Mouse (Mus musculus) stomach, embryonic 16.5 days (tissue): ENCODE data around the gene Zswim1. TPM values are rescaled to one million over a fixed set of nuclear protein-coding genes. Genes with fewer than 3 reads are reported as not detected.

Source experiments
- ATAC-seq: fragments of 200-750 bp; cut with Nextera tagmentation; 2 replicates; pipeline ENCODE4 v1.8.0; 2017; ENCODE audit warnings: moderate number of reproducible peaks, moderate TSS enrichment; ENCODE audit not compliant: insufficient read depth, low FRiP score
- H3K27ac ChIP-seq: fragments of 300-500 bp; sonication (generic); 2 replicates; pipeline ENCODE4 v1.5.1; 2014; ENCODE audit warnings: low read length
- H3K27me3 ChIP-seq: fragments of 300-500 bp; sonication (generic); 2 replicates; pipeline ENCODE4 v1.6.1; 2014; ENCODE audit warnings: low read length, control low read depth, mixed read lengths; ENCODE audit not compliant: control insufficient read depth, insufficient read depth
- H3K36me3 ChIP-seq: fragments of 300-500 bp; sonication (generic); 2 replicates; pipeline ENCODE4 v1.6.1; 2014; ENCODE audit warnings: low read length; ENCODE audit not compliant: control insufficient read depth, insufficient read depth
- H3K4me1 ChIP-seq: fragments of 300-500 bp; sonication (generic); 2 replicates; pipeline ENCODE4 v1.6.1; 2014; ENCODE audit warnings: low read length, control low read depth, mixed read lengths; ENCODE audit not compliant: control insufficient read depth, insufficient read depth
- H3K4me2 ChIP-seq: fragments of 300-500 bp; sonication (generic); 2 replicates; pipeline ENCODE4 v1.6.1; 2014; ENCODE audit warnings: low read depth, low read length, mixed read lengths
- H3K4me3 ChIP-seq: fragments of 300-500 bp; sonication (generic); replicated peaks from 2 replicates; pipeline ENCODE4 v1.5.1; 2014; ENCODE audit warnings: mild to moderate bottlenecking, low read length
- H3K9ac ChIP-seq: fragments of 300-500 bp; sonication (generic); 2 replicates; pipeline ENCODE4 v1.6.1; 2014; ENCODE audit warnings: low read length
- H3K9me3 ChIP-seq: fragments of 300-500 bp; sonication (generic); replicated peaks from 2 replicates; pipeline ENCODE4 v1.6.1; 2016; ENCODE audit warnings: low read length, control low read depth; ENCODE audit not compliant: control insufficient read depth
- WGBS: fragments of 180-500 bp; shearing (Covaris S2); extraction: QIAGEN DNeasy Blood & Tissue Kit; methylation state at CpG from one replicate; pipeline ENCODE4 v1.1.7; 2014; 5-methylcytosine and 5-hydroxymethylcytosine counted together
- polyA plus RNA-seq: library from polyadenylated mRNA; unstranded; fragments of >200 nt; fragmentation: Nextera tagmentation; extraction: Ambion mirVana; gene quantifications from 2 replicates; pipeline ENCODE4 v1.2.1, GENCODE M21; 2015

Zswim1 gene
- polyA plus RNA-seq, 1 experiment from 2014 or later: 16.5 TPM

DNA sequence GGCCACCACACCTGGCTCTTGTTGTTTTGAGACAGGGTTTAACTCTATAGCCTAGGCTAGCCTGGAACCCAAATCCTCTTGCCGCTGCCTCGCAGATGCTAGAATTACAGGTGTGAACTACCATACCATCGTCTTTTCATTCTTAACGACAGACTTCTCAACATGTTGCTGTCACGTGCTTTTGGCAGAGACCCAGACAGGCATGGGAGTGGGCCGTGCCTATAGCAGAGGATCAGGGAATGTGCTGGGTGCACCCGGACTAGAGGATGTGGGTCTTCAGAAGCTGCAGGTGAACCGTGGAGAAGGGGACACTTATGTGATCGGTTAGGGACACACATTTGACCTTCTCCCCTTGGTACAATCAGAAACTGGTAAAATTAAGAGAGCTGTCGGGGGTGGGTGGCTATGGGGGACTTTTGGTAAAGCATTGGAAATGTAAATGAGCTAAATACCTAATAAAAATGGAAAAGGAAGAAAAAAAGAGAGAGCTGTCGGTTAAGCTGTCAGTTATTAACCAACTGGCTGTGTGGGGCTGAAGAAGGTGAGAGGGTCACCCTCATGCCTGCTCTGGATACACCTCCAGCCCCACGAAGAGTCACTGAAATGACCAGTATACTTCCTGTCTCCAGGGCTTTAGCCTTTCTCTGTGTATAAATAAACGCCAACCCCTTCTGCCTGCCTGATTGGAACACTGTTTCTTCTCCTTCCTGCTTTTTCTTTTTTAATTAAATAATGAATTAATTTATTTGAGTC, 22.1 kb upstream of the Zswim1 start:
- WGBS: 90% methylated on average over 13 of the region's 13 CpGs
- Histone ChIP-seq H3K4me1 (peaks cover 9% of the 10 kb centered on the region), H3K27ac (no peak overlapping the region), H3K4me2 (no peak overlapping the region), H3K9me3 (no peaks in the 10 kb centered on the region), H3K27me3 (no peaks in the 10 kb centered on the region), H3K36me3 (0 out of 2 replicates have a peak, but pooled peaks cover 4% of the 10 kb centered on the region), H3K4me3 (no peak overlapping the region), H3K9ac (no peak overlapping the region)
- ATAC-seq: no peak

DNA sequence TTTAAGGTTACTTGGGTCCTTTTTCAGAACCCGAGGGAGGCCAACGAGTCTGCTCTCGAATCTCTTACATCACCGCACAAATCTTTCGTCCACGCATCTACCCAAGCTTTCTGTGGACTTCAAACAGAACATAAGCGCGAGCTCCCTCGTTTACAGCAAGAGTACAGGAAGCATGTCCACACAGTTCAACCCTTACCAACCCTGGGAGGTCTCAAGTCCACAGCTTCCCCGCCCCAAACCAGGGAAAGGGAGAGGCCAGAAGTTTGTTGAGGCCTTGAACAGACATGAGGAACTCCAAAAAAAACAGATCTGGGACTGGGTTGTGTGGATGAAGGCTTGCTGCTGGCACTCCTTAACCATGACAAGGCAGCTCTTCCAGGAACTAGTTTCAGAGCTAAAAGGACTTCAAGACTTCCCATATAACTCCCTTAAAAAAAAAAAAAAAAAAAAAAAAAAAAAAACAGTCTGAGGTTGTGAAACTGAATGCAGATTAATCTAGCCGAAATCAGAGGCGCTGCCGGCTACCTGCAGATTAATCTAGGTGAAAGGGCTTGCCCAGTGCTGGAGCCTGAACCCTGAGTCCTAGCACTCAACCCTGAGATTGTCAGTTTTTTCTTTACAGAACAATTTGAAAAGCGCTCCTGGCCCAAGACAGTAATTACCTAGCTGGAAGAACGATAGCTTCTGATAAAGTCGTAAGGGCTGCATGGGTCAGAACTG, 19.1 kb upstream of the Zswim1 start:
- no peak for ATAC-seq
- H3K4me3 ChIP-seq: peak overlapping the region; percentile 96
- no peaks in the 10 kb centered on the region for H3K36me3 ChIP-seq
- H3K27me3 ChIP-seq: no peaks in the 10 kb centered on the region
- 86% methylated on average over 16 of the region's 16 CpGs for WGBS
- peak overlapping the region; percentile 76 for H3K4me2 ChIP-seq
- peak overlapping the region; percentile 6; the same call in 1 of the 2 replicates for H3K27ac ChIP-seq
- H3K4me1 ChIP-seq: peaks cover 16% of the 10 kb centered on the region
- H3K9ac ChIP-seq: peak overlapping the region; percentile 94
- H3K9me3 ChIP-seq: no peaks in the 10 kb centered on the region

DNA sequence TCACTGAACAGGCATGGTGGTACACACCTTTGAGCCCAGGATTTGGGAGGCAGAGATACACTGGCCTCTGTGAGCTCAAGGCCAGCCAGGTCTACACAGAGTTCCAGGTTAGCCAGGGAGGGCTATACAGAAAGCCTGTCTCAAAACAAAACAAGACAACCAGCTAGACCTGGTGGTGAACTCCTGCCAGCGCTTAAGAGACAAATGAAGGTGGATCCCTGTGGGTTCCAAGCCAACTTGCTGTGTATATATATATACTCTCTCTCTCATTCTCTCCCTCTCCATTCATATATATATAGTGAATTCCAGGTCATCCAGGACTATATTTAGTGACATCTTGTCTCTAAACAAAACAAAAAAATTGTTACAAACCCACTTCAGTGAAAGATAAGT, 18.6 kb upstream of the Zswim1 start:
- peak overlapping the region; percentile 96 for H3K4me3 ChIP-seq
- H3K9me3 ChIP-seq: no peaks in the 10 kb centered on the region
- peak overlapping the region; percentile 94 for H3K9ac ChIP-seq
- ATAC-seq: no peak
- H3K27me3 ChIP-seq: no peaks in the 10 kb centered on the region
- WGBS: 40% methylated on average over 1 of the region's 1 CpGs
- H3K27ac ChIP-seq: no peak overlapping the region; the same call in 1 of the 2 replicates
- H3K4me2 ChIP-seq: peak overlapping the region; percentile 76
- 0 out of 2 replicates have a peak, but pooled peaks cover 4% of the 10 kb centered on the region for H3K36me3 ChIP-seq
- H3K4me1 ChIP-seq: peaks cover 16% of the 10 kb centered on the region

DNA sequence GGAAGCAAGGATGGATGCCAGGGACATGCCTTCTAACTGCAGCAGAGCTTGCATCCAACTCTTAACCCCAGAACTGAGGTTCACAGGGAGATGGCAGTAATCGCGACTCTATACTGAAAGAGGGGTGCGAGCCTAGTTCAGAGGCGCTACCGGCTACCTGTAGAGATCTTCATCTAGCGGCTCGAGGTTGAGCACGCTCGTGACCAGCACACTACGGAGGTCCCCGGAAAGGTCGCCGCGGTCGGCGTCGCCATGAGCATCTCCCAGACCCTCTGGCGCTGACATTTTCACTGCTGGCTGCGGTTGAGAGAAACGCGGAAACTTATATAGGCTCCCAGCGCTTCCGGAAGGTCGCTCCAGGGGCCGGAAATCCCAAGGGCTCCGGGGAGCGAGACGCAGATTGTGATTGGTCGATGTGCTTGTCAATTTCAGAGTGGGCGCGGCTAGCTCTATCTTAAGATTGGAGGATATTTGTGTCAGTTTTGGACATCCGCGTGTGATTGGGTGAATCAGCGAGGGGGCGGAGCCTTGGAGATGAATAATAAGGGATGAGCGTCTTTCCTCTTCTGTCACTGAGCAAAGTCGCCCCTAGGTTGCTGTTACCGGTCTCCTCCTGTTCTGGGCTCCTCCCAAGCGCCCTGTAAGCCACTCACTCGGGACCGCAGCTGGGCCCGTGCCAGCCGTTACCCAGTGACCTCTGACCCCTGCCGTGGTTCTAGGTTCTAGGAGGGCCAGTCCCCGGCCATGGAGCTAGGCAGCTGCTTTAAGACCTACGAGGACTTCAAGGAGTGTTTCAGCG, 17.8 kb upstream of the Zswim1 start, which contains the start of the genes Acot8 and Zswim3:
TSS of gene Acot8 (minus strand) at position 350 of the 799 bp plus-strand sequence.
TSS of gene Zswim3 (plus strand) at position 566 of the 799 bp plus-strand sequence.
- H3K4me2 ChIP-seq: peak within 1 kb of the TSS; percentile 76
- H3K4me1 ChIP-seq: peaks cover 16% of the 10 kb centered on the region
- peak within 1 kb of the TSS; percentile 94 for H3K9ac ChIP-seq
- no peaks in the 10 kb centered on the region for H3K27me3 ChIP-seq
- ATAC-seq: peak; percentile 97
- H3K9me3 ChIP-seq: no peaks in the 10 kb centered on the region
- 0 out of 2 replicates have a peak, but pooled peaks cover 4% of the 10 kb centered on the region for H3K36me3 ChIP-seq
- WGBS: under 1% methylated on average over 47 of the region's 47 CpGs
- peak within 1 kb of the TSS; percentile 91 for H3K27ac ChIP-seq
- peak within 1 kb of the TSS; percentile 96 for H3K4me3 ChIP-seq

DNA sequence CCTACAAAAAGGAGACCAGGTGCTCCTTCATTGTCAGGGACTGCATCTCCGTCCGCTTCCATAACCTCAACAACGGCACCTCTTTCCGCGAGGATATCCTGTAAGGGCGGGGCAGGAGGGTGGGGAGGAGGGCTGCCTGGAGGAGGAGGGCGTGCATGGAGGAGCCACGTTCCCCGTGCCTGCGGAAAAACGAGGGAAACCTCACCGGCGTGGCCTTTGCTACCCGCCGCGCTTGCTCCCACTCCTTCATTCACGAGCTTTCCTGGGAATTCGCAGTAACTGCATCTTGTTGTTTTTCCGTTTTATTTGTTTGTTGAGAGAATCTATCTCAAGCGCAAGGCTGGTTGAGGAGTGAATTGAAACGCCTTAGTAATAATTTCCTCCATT, 17.2 kb upstream of the Zswim1 start:
- ATAC-seq: peak; percentile 24
- Histone ChIP-seq H3K27ac (peak overlapping the region; percentile 89), H3K36me3 (0 out of 2 replicates have a peak, but pooled peaks cover 4% of the 10 kb centered on the region), H3K27me3 (no peaks in the 10 kb centered on the region), H3K9me3 (no peaks in the 10 kb centered on the region), H3K4me2 (peak overlapping the region; percentile 74), H3K9ac (peak overlapping the region; percentile 80), H3K4me3 (peak overlapping the region; percentile 96), H3K4me1 (peaks cover 16% of the 10 kb centered on the region)
- under 1% methylated on average over 21 of the region's 21 CpGs for WGBS

DNA sequence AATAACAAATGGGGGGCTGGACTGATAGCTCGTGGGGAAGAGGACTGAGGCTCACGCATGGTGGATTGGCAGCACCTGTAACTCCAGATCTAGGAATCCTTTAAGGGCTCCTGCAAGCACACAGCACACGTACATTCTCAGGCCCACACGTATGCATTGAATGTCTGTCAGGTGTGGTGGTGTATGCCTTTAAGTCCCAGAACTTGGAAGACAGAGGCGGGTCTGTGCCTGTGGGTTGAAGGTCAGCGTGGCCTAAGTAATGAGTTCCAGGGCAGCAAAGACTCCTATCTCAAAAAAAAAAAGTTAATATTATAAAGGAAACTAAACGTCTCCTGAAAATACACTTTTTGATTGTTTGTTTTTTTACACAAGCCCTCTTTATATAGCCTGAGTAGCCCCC, 15.9 kb upstream of the Zswim1 start:
- H3K27me3 ChIP-seq: no peaks in the 10 kb centered on the region
- 68% methylated on average over 7 of the region's 7 CpGs for WGBS
- no peak overlapping the region for H3K4me3 ChIP-seq
- no peak for ATAC-seq
- 0 out of 2 replicates have a peak, but pooled peaks cover 4% of the 10 kb centered on the region for H3K36me3 ChIP-seq
- no peaks in the 10 kb centered on the region for H3K9me3 ChIP-seq
- peak overlapping the region; percentile 74; the same call in 1 of the 2 replicates for H3K4me2 ChIP-seq
- H3K4me1 ChIP-seq: peaks cover 16% of the 10 kb centered on the region
- no peak overlapping the region for H3K9ac ChIP-seq
- peak overlapping the region; percentile 4; the same call in 1 of the 2 replicates for H3K27ac ChIP-seq

DNA sequence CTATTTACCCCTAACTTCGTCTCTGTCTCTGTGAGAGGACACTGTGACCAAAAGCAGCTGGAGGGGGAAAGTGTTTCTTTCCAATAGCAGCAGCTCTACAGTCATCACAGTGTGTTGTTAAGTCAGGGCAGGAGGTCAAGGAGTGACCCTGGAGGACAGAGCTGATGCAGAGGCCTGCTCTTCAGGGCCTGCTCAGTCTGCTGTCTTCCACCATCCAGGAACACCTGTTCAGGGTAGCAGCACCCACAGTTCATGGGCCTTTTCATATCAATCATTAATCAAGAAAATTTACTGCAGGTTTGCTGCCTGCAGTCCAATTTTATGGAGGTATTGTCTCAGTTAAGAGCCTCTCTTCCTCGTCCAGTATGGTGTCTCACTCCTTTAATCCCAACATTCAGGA, 8.9 kb upstream of the Zswim1 start:
- 58% methylated on average over 2 of the region's 2 CpGs for WGBS
- Histone ChIP-seq H3K36me3 (0 out of 2 replicates have a peak, but pooled peaks cover 2% of the 10 kb centered on the region), H3K4me3 (no peak overlapping the region), H3K4me1 (0 out of 2 replicates have a peak, but pooled peaks cover 7% of the 10 kb centered on the region), H3K4me2 (no peak overlapping the region), H3K27ac (no peak overlapping the region), H3K9ac (no peak overlapping the region), H3K27me3 (no peaks in the 10 kb centered on the region), H3K9me3 (no peaks in the 10 kb centered on the region)
- no peak for ATAC-seq

DNA sequence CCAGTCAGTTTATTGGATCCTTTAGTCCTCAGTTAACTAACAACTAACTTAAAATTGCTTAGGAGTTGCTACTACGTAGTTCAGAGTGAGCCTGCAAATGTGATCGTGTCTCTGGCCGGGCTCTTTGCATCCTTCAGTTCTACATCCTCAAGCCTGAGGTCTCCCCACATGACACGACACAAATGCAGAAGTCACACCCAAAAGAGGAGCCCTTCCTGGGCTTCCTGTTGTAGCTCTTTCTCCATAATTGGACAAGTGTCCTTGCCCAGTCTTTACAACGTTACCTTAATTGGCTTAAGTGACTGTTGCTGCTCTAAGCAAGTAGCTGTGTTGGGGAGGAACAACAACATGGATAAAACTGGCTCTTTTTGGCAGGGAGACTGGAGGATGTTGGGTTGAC, 7.1 kb upstream of the Zswim1 start:
- H3K4me2 ChIP-seq: no peak overlapping the region
- no peak overlapping the region for H3K27ac ChIP-seq
- no peaks in the 10 kb centered on the region for H3K27me3 ChIP-seq
- H3K4me1 ChIP-seq: 0 out of 2 replicates have a peak, but pooled peaks cover 7% of the 10 kb centered on the region
- no peak overlapping the region for H3K4me3 ChIP-seq
- H3K36me3 ChIP-seq: no peaks in the 10 kb centered on the region
- H3K9me3 ChIP-seq: no peaks in the 10 kb centered on the region
- H3K9ac ChIP-seq: no peak overlapping the region
- ATAC-seq: no peak
- WGBS: 80% methylated on average over 5 of the region's 5 CpGs
